Mouse (Mus musculus): Measurements from ENCODE around the gene Gm3402.
"Not testable (repeated sequence)": the region's sequence is repeated elsewhere in the genome, so short reads cannot be mapped to it uniquely, and the experiment has no call there.

GRCm38 (mm10) chr5:146479564-146479963, 34.4 kb upstream of the Gm3402 start:
- TF ChIP-seq CTCF (IDR thresholded peaks at IDR 0.05; ENCODE audit: borderline replicate concordance, extremely low read depth, insufficient read depth, insufficient read length); POLR2A (IDR thresholded peaks at IDR 0.05; ENCODE audit: borderline replicate concordance, extremely low read depth, insufficient read depth, insufficient read length, poor library complexity, severe bottlenecking): not testable (repeated sequence)

All from brain, embryonic 14.5 days (tissue).